Mouse (Mus musculus) adrenal gland, postnatal 36 days (tissue): Measurements from ENCODE around the gene Abhd2. TPM values are rescaled to one million over a fixed set of nuclear protein-coding genes. Genes with fewer than 3 reads are reported as not detected.

ENCODE experiments used
- total RNA-seq, 2 experiments: library from RNA; stranded (reverse); gene quantifications; 2 replicates each; pipeline ENCODE4 v1.2.3; 2021

Abhd2 gene
- total RNA-seq, 2 experiments from 2014 or later, result 1,294 to 1,382 TPM

Other genes starting within 250 kb of the Abhd2 start
- gene Acan, start 219.7 kb upstream of the Abhd2 start, total RNA-seq, result 10 to 100 TPM in 1 of 2 experiments, under 1 TPM in 1; 0.72 to 15.2 TPM
- gene Hapln3, start 142.2 kb upstream of the Abhd2 start, total RNA-seq, result 1 to 10 TPM; 1.0 to 2.0 TPM
- gene Mfge8, start 124.1 kb upstream of the Abhd2 start, total RNA-seq, result 100 to 1,000 TPM; 283 to 302 TPM
- not detected for gene Rlbp1, start 113.8 kb downstream of the Abhd2 start, total RNA-seq
- gene Fanci, start 118.7 kb downstream of the Abhd2 start, total RNA-seq, result under 1 TPM; 0.63 to 0.99 TPM
- gene Polg, start 193.2 kb downstream of the Abhd2 start, total RNA-seq, result 10 to 100 TPM; 68.5 to 77.7 TPM